Comparison of ENCODE assay signal across 9 mouse cellular contexts in genomic region chr5:105145731-105146130, GRCm38 (mm10). TPM values are rescaled to one million over a fixed set of nuclear protein-coding genes. Genes with fewer than 3 reads are reported as not detected.
DNase-seq lines count a peak whose midpoint lies in the region; ATAC-seq and TF ChIP-seq lines count a peak whose summit lies in the region.
"Not testable (repeated sequence)": the region's sequence is repeated elsewhere in the genome, so short reads cannot be mapped to it uniquely, and the experiment has no call there.
"Had no signal": no experiment of that assay in that cellular context is flagged by ENCODE, and none has a peak within 500 bp of the region (broad histone marks: within the 10 kb centered on the region; RNA-seq: fewer than 3 reads in every experiment).

No protein-coding gene starts in this region.

- DNase-seq in CD4-positive, CD25-positive, alpha-beta regulatory T cell, adult 2 months (ENCODE audit: low read depth, low spot score): peak; percentile 52
- DNase-seq in adrenal gland, postnatal 10 days: peak; percentile 15
- DNase-seq in heart, adult 18-20 months: peak; percentile 19 to 65
- peak; percentile 40 for DNase-seq in kidney, adult 9 months
- DNase-seq in lung, embryonic 14.5 days: peak; percentile 9
- DNase-seq in thymus, adult 2 months: not testable (repeated sequence)

- H3K4me3 ChIP-seq in heart, embryonic 16.5 days (ENCODE audit: low read length); lung, embryonic 14.5 days (ENCODE audit: low read depth, low read length); thymus, adult 2 months (ENCODE audit: control insufficient read depth, insufficient read depth, low read length): not testable (repeated sequence)

- H3K4me2 ChIP-seq in heart, embryonic 16.5 days (ENCODE audit: low read depth, low read length); lung, embryonic 14.5 days: not testable (repeated sequence)

- 0 out of 2 replicates have a peak, but pooled peaks have one; percentile 21 for ATAC-seq in heart, embryonic 16.5 days (replicated peaks; ENCODE audit: extremely low read depth, insufficient read depth, low FRiP score)
- not testable (repeated sequence) for ATAC-seq in lung, embryonic 14.5 days (ENCODE audit: insufficient read depth)
- 0 out of 2 replicates have a peak, but pooled peaks have one; percentile 31 for ATAC-seq in megakaryocyte progenitor cell, adult 5-6 weeks (replicated peaks; ENCODE audit: poor library complexity)

- TF ChIP-seq POLR2A in thymus, adult 2 months (IDR thresholded peaks at IDR 0.05; ENCODE audit: control insufficient read depth, extremely low read depth, insufficient read depth, low read length, poor library complexity): not testable (repeated sequence)

- not testable (repeated sequence) for H3K36me3 ChIP-seq in heart, embryonic 16.5 days (ENCODE audit: control insufficient read depth, insufficient read depth); lung, embryonic 14.5 days (ENCODE audit: insufficient read depth); thymus, adult 2 months (ENCODE audit: control insufficient read depth, insufficient read depth, low read length)

- H3K9ac ChIP-seq in heart, embryonic 16.5 days (ENCODE audit: low read length); lung, embryonic 14.5 days: not testable (repeated sequence)

- 33% methylated on average over 3 of the region's 3 CpGs for WGBS in heart, embryonic 16.5 days
- WGBS in lung, embryonic 14.5 days: 43% methylated on average over 3 of the region's 3 CpGs
- WGBS in thymus, adult 2 months: 5% methylated on average over 3 of the region's 3 CpGs

- TF ChIP-seq CTCF in lung, embryonic 14.5 days (IDR thresholded peaks at IDR 0.05; ENCODE audit: low read depth); thymus, adult 2 months (IDR thresholded peaks at IDR 0.05; ENCODE audit: borderline replicate concordance, control insufficient read depth, extremely low read depth, insufficient read depth, low read length, poor library complexity): not testable (repeated sequence)

- H3K9me3 ChIP-seq in heart, embryonic 16.5 days (replicated peaks; ENCODE audit: control insufficient read depth, low read length); lung, embryonic 14.5 days (ENCODE audit: low read depth, low read length): not testable (repeated sequence)

- H3K4me1 ChIP-seq in heart, embryonic 16.5 days (ENCODE audit: control insufficient read depth, insufficient read depth, low read length); lung, embryonic 14.5 days (ENCODE audit: insufficient read depth): not testable (repeated sequence)
- H3K4me1 ChIP-seq in thymus, adult 2 months (replicated peaks; ENCODE audit: control insufficient read depth, insufficient read depth, low read length): peaks cover 34% of the 10 kb centered on the region

- H3K27ac ChIP-seq in heart, embryonic 16.5 days (ENCODE audit: low read length): peak overlapping the region; percentile 72
- H3K27ac ChIP-seq in lung, embryonic 14.5 days (ENCODE audit: low read depth): not testable (repeated sequence)
- H3K27ac ChIP-seq in thymus, adult 2 months (ENCODE audit: control insufficient read depth, insufficient read depth, low read length): peak overlapping the region; percentile 39

- not testable (repeated sequence) for H3K27me3 ChIP-seq in heart, embryonic 16.5 days (ENCODE audit: control insufficient read depth, insufficient read depth, low read length); lung, embryonic 14.5 days (ENCODE audit: insufficient read depth, low read length); thymus, adult 2 months (ENCODE audit: control insufficient read depth, insufficient read depth, low read length)

RNA-seq across cellular contexts. Expression of gene Gbp4, which starts 6.3 kb away (rescaled TPM):
- 1 to 10 TPM; 3.9 to 6.4 TPM for total RNA-seq in adrenal gland, postnatal 10 days (2021)
- total RNA-seq in heart, adult 18-20 months (2021): 10 to 100 TPM in 1 of 2 experiments, 1 to 10 TPM in 1; 3.9 to 22.8 TPM
- polyA plus RNA-seq in heart, embryonic 16.5 days (2015; fragmentation: Nextera tagmentation; extraction: Ambion mirVana): 5.0 and 9.5 TPM in 2 replicates
- polyA plus RNA-seq in lung, embryonic 14.5 days (2014; fragmentation: Nextera tagmentation; extraction: Ambion mirVana): 0.66 and 1.2 TPM in 2 replicates
- total RNA-seq in megakaryocyte progenitor cell, adult 5-6 weeks (2015): 0.12 and 0.15 TPM in 2 replicates
- total RNA-seq in megakaryocyte progenitor cell, adult 5-6 weeks (2017): 0.08 TPM in 1 of 2 replicates, not detected in the other
- polyA plus RNA-seq in thymus, adult 2 months (2012; rRNA removed): 126 and 130 TPM in 2 replicates
- polyA plus RNA-seq: G1E had no signal

RNA-seq across cellular contexts. Expression of gene Gbp8, which starts 6.4 kb away (rescaled TPM):
- 1 to 10 TPM in 1 of 2 experiments, under 1 TPM in 1; 0.99 to 1.2 TPM for total RNA-seq in adrenal gland, postnatal 10 days (2021)
- under 1 TPM; 0.72 to 0.82 TPM for total RNA-seq in heart, adult 18-20 months (2021)
- polyA plus RNA-seq in heart, embryonic 16.5 days (2015; fragmentation: Nextera tagmentation; extraction: Ambion mirVana): 3.6 and 7.8 TPM in 2 replicates
- 0.24 and 0.34 TPM in 2 replicates for polyA plus RNA-seq in lung, embryonic 14.5 days (2014; fragmentation: Nextera tagmentation; extraction: Ambion mirVana)
- total RNA-seq in megakaryocyte progenitor cell, adult 5-6 weeks (2015): 0.78 TPM in 1 of 2 replicates, not detected in the other
- total RNA-seq in megakaryocyte progenitor cell, adult 5-6 weeks (2017): 0.14 and 0.46 TPM in 2 replicates
- polyA plus RNA-seq in thymus, adult 2 months (2012; rRNA removed): 67.9 and 78.9 TPM in 2 replicates
- polyA plus RNA-seq: G1E had no signal

RNA-seq across cellular contexts. Expression of gene Gbp9, which starts 6.4 kb away (rescaled TPM):
- 10 to 100 TPM in 1 of 2 experiments, 1 to 10 TPM in 1; 7.5 to 11.6 TPM for total RNA-seq in adrenal gland, postnatal 10 days (2021)
- 10 to 100 TPM in 1 of 2 experiments, 1 to 10 TPM in 1; 7.7 to 14.9 TPM for total RNA-seq in heart, adult 18-20 months (2021)
- polyA plus RNA-seq in heart, embryonic 16.5 days (2015; fragmentation: Nextera tagmentation; extraction: Ambion mirVana): 4.8 and 5.9 TPM in 2 replicates
- 2.6 and 2.7 TPM in 2 replicates for polyA plus RNA-seq in lung, embryonic 14.5 days (2014; fragmentation: Nextera tagmentation; extraction: Ambion mirVana)
- 0.12 and 0.15 TPM in 2 replicates for total RNA-seq in megakaryocyte progenitor cell, adult 5-6 weeks (2015)
- total RNA-seq in megakaryocyte progenitor cell, adult 5-6 weeks (2017): 0.08 and 1.1 TPM in 2 replicates
- polyA plus RNA-seq in thymus, adult 2 months (2012; rRNA removed): 19.9 and 20.6 TPM in 2 replicates
- polyA plus RNA-seq: G1E had no signal

Comparison
In these comparisons a context has a peak if more than half of its experiments do, and no peak if none do; other contexts are left out.
1. RNA of gene Gbp4, which starts 6.3 kb away (total RNA-seq): 3.9 to 22.8 TPM in heart, adult 18-20 months and 3.9 to 6.4 TPM in adrenal gland, postnatal 10 days; 0.08 to 0.15 TPM in megakaryocyte progenitor cell, adult 5-6 weeks; every median in the first group is over 4 times any median in the second.